Mouse (Mus musculus): ENCODE data around the gene Kcnn3.

The Kcnn3 gene

DNA sequence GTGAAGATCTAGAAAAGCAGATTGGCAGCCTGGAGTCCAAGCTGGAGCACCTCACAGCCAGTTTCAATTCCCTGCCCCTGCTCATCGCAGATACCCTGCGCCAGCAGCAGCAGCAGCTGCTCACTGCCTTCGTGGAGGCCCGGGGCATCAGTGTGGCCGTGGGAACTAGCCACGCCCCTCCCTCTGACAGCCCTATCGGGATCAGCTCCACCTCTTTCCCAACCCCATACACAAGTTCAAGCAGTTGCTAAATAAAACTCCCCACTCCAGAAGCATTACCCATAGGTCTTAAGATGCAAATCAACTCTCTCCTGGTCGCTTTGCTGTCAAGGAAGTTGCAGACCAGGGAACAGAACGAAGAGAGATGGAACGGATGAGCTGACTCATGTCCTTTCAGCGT is 147.2 kb downstream of the Kcnn3 start:
- no peak for DNase-seq (ENCODE audit: low spot score in 2 of 2)

DNA sequence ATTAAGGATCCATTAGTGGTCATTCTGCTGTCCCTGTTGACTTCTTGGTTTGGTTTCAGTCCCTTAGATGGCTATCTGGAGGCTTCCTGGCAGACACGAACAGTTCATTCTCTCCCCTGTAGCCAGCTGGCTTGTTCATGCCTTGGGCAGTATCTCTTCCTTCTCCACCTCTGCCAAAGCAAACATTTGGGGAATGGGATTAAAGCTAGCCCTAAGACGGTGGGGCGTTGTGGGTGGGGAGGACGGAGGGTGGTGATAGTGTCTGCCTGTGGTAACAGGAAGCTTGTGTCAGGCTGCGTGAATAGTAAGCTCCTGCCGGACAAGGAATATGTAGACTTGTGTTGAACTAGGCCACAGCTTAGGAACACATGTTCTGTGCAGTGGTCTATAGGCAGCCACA is 151.4 kb downstream of the Kcnn3 start:
- DNase-seq (ENCODE audit: low spot score in 2 of 2) = no peak

DNA sequence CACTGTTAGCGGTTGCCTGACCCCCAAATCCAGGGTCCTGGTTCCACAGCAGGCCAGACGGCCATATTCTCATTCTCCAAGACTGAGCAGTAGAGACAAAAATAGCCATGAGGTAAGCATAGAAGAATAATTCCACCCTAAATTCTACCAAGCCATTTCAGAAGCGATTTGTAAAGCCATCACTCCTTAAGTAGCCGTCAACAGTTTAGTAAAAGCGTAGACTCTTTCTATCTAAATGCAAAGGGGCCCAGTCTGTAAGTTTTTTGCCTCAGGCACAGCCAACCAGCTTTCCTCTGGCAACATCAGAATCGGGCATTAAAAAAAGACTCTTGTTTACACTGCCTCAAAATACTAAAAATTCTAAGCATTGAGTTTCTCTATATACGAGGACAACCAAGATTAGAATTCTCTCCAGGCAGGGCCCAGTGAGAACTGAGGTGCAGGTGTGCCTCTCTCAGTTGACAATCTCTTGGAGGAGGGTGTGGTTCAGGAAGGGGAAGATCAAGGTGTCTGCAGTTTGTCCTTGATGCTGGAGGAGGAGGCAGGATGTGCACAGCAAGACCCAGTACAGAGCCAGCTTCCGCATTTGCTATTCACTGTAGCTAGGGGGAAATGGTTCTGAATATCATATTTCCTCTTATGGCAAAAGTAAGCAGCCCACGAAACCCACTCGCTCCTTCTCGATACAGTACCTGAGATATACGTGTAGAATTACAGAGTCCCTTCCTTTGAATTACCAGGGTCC is 152.8 kb downstream of the Kcnn3 start:
- DNase-seq (ENCODE audit: low spot score in 2 of 2) = no peak

DNA sequence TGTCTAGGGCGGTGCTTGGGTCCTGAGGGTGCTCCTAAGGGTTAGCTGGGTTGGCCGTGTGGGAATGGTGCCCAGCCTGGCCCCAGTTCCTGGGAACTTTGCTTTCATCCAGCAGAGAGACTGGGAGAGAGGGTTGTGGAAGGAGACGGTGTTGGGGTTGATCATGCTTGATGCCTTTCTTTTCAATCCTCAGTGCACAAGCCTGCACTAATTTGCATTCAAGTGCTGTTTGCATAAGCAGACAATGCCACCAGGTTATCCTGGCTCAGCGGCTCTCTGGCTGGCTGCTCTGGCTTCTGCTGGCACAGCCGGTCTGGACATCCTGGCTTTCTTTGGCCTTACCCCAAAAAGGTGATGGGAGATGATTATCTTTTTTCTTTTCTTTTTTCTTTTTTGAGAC is 157.7 kb downstream of the Kcnn3 start:
- no peak for DNase-seq (ENCODE audit: low spot score in 2 of 2)

DNA sequence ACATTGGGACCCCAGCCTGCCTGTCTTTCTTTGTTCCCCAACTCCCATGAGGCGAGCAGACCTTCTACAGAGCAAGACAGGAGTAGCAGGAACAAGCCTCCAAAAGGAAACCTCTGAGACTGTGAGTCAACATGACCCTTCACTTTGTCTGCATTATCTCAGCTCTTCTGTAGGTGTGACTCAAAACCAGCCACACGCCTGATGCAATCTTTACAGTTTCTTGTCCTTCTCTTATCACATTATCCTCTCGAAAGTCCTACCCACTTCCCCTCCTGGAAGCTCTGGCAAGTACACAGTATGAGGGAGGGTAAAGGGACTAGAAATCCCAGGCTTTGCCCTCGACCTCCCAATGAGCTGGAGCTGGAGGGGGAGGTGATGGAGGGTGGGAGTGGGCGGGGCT is 166.1 kb downstream of the Kcnn3 start:
- no peak for DNase-seq (ENCODE audit: low spot score in 2 of 2)

DNA sequence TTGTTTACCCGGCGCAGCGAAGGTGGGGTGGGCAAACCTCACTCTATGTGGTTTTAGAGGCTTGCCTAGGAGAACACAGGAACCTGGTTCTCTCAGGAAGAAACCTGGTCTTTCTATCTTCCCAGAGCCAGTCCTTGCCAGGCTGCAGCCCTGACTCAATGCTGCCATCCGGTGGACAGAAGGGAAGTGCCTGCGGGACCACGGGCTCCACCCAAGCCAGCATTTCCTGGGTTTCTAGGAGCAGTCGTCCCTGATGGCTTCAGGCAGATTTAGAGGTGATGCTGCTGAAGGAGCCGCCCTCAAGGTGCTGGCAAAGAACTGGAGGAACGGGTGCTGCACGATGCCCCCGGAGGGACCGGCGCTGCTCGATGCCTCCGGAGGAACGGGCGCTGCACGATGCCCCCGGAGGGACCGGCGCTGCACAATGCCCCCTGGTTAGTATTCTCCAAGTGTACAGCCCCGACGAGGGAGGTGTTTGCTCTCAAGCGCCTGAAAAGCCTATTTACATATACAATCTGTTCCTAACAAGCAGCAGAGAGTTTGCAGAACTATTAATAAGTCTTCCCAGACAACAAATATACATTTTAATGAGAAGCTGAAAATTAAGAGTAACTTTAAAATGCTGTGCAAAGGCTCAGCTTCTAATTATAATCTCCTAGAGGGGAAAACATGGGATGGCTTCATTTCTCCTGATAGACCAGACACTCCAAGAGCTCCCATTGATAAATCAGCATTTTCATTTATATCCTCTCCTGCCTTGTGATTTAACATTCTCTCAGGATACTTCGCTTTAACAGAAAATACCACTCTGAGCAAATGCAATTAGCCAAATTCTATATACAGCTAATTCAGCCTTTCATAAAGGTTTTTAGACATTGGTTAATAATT is 169.0 kb downstream of the Kcnn3 start:
- DNase-seq (ENCODE audit: low spot score in 2 of 2) = peak; percentile 79 to 92

DNA sequence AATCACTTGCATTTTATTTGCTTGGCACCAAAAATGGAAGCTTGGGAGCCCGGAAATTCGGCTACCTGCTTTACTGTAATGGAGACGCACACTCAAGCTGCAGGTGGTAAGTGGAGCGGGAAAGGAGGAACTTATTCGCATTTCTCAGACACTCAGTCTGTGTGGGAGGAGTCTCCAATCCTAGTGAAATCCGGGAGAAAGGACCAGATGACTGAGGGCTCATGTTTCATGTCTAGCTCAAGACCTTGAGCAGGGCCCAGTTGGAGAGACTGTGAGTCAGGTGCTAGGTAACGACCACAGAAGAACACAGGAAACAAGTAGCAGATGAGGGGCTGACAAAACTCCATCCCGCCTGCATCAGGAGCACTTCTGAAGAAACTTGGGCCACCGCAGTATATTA is 171.8 kb downstream of the Kcnn3 start:
- DNase-seq (ENCODE audit: low spot score in 2 of 2) = no peak

DNA sequence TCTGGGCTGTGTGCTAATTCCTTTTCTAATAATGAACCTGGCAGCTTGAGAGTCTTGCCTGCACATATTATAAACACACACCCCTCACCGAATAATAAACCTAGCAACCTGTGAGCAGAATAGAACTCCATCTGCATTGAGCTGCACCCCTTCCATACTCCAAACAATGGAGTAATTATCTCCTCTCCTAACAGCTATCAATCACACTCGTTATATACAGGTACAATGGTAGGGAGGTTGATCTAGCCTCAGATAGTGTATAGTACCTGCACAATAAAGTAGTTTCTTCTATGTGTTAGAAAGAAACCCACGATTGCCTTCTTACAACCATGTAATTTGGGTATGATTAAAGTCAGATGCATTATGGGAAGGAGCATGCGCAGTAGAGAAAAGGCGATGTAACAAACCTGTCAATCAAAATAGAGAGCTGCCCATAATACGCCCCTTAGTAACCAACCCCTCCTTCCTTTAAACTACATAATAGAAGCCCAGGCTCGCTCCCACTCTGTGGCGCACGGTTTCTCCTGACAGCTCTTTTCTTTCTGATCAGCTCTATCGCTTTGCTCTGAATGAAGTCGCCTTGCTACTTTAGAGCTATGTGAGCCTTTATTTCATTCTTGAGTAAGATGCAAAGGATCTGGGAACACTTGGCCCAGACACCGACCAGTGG is 176.3 kb downstream of the Kcnn3 start:
- DNase-seq (ENCODE audit: low spot score in 2 of 2) = peak in 1 of 2 experiments; percentile 20

DNA sequence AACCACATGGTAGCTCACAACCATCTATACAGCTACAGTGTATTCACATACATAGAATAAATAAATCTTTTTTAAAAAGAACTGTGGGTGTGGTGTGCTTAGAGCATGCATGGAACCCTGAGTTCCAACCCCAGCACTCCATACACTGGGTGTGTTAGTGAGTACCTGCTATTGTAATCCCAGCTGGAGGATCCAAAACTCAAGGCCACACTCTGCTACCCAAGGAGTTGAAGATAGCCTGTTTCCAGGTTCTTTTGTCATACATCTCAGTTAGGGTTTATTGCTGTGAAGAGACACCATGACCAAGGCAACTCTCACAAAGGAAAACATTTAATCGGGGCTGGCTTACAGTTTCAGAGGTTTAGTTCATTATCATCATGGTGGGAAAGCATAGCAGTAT is 179.0 kb downstream of the Kcnn3 start:
- no peak for DNase-seq (ENCODE audit: low spot score in 2 of 2)

DNA sequence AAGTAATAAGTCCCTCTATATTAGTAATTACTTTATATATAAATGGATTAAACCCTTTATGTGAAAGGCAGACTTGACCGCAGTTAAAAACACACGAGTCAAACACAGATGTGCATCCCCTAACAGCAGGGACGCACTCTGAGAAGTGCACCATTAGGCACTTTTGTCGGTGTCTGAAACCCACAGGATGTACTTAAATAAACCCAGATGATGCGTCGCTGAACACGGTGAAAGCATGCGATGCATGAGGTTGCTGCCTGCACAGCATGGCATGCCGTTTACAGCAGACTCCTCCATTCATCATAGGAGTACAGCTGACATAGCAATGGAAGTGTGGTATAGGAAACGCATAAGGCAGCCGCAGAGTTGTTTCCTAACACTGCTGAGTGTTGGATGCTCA is 180.5 kb downstream of the Kcnn3 start:
- no peak for DNase-seq (ENCODE audit: low spot score in 2 of 2)

DNA sequence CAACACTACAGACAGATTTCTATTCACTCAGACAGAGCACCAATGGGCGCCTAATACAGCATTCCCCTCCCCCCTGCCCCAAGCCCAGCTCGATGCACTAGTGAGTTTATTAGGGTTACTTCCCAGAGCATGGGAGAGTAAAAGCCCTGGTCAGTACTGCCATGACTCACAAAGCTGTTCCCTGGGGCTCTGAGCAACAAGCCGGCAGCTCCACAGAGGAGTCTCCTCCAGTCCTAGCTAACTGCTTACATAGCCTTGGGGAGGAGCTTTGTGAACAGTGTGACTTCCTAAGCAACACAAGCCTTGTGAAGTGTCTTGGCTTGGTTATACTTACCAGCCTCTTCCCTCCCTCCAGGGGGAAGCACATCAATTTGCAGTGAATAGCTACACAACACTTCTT is 183.6 kb downstream of the Kcnn3 start:
- DNase-seq (ENCODE audit: low spot score in 2 of 2) = no peak

DNA sequence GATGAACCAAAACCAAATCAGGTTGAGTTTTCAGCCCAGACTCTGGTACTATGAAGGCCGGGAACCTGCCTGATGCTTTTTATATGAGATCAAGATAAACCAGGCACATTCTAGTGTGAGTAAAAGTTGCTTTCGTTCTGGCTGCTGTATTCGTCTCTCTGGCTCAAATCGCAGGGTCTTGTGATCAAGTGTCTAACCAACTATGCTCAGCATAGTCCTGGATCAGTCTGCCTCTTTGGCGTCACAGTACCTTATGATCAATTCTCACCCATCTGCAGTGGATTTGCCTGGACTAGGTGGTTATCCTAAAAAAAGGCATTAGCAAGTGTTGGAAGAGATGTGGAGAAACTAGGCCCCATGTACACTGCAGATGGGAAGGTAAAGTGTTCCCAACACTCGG is 184.1 kb downstream of the Kcnn3 start:
- DNase-seq (ENCODE audit: low spot score in 2 of 2) = no peak

DNA sequence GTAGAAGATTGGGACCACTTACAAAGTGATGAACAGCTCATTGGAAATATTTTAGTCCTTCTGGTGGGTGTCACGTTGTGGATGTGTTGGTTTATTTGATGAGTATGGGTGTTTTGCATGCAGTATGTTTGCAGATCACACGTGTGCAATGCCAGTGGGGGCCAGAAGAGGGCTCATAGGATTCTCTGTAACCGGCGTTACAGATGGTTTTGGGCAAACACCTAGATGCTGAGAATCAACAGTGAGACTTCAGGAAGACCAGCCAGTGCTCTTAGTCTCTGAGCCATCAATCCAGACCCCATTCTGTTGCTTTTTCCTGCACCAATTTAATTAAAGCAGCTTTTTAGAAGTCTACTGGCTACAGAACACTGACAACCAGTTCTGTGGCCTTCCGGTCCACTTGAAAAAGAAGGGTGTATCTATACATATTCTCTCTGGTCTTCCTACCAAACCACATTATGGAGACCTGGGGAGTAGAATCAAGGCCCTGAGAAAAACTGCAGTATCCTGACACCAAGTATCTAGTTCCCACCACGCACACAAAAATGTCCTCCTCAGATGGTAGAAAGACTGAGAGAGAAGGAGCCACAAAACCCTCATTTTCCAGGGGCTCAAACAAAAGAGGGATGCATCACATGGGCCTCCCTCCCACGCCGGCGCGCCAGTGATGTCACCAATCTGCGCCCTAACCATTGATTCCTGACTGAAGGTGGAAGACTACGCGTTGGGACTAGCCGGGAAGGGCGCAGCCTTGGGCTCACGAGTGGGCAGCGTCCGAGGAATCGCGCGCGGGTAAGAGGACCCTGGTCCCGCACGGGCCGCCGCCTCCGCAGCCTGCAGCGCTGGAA is 194.6 kb downstream of the Kcnn3 start, which contains the start of gene Adar:
Gene Adar, plus strand, starts transcription at position 664 of the 848 bp plus-strand sequence.
- peak; percentile 87 to 88 for DNase-seq (ENCODE audit: low spot score in 2 of 2)

DNA sequence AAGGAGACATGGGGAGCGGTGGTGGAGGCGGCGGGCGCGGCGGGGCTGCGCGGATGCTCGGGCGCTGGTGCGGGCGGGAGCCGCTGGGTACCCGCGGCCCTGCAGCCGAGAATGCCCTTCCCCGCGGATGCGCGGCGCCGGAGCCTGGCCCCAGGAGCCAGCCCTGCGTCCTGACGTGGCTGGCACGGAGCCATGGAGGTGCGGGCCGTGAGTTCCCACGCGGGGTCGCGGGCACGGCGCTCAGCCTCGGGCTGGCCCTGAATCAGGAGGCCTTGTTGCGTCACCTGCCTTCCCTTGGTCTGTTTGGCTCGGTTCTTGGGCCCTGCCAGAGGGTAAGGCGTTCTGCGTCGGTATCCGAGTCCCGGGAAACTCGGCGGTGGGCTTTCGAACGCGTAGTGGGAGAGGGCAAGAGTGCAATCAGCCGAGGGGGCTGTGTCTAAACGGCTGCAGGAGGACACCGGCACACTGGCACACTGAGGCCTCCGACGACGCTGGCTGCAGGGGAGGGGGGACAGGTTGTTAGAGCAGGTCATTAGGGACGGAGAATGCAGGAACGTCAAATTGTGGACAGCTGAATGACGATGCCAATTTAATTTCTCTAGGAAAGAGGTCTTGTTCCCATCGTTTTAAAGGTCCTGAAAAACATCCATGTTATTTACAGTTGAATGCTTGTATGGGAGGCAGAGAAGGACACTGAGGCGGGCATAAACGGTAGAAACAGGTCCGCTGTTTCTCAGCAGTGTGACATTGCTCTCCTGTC is 195.4 kb downstream of the Kcnn3 start:
- peak in 1 of 2 experiments; percentile 39 for DNase-seq (ENCODE audit: low spot score in 2 of 2)

DNA sequence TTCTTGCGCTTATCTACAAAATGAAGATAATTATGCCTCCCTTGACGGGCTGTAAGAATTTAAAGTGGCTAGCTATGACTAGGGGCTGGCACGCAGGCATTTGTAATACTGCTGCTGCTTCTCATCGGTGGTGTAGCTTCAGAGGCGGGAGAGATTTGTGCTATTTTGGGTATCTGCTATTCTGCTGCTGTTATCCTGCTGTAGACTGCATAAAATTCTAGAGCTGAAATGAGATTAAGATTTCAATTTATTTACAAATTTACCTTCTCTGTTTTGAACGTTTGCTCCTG is 195.9 kb downstream of the Kcnn3 start:
- no peak for DNase-seq (ENCODE audit: low spot score in 2 of 2)

DNA sequence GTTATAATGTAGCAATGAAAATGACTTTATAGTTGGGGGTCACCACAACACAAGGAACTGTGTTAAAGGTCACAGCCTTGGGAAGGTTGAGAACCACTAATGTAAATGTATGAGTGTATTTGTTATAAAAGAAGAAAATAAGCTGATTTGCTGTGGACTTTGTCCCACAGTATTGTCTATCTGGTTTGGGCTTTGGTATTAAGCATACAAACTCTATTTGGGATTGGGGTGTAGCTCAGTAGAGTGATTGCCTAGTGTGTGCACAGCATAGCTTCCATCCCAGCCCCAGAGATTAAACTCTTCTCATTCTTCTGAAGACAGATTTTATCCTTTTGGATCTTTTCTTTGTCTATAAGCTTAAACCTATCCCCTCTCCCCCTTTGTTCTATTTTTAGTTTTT is 202.1 kb downstream of the Kcnn3 start:
- DNase-seq (ENCODE audit: low spot score in 2 of 2) = no peak

DNA sequence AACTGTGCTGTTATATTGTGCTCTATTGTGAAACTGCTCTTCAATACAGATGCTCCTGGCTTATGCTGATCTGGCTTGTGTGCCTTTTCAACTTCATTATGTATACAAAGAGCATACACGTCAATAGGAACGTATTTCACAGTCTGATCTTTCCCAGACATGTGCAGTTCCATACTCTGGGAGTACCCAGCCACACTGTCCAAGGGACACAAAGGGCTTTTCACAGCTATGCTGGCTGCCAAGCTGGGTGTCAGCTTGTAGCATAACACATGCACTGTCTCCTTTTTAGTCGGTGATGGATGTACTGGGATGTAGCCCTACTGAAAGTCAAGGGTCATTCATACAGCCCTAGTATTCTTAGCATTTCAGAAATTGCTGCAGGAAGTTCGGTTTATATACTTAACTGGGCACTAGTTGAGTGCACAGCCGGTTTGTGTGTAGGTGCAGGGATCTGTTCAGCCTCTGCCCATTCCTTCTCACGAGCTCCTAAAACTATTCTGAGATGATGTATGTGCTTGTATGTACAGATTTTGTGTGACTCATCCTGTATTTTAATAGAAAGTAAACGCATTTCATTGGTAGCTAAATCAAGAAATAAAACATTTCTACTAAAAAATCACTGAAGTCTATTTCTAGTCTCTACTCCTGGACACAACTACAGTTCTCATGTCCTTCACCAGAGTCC is 203.6 kb downstream of the Kcnn3 start:
- DNase-seq (ENCODE audit: low spot score in 2 of 2) = no peak
